Mouse (Mus musculus): ENCODE measurements around the gene Pidd1. TPM values are rescaled to one million over a fixed set of nuclear protein-coding genes. Genes with fewer than 3 reads are reported as not detected.
"Not testable (repeated sequence)": the region's sequence is repeated elsewhere in the genome, so short reads cannot be mapped to it uniquely, and the experiment has no call there.

Gene Pidd1
- total and polyA plus RNA-seq, 3 experiments: 1.4 to 9.2 (median 1.5) TPM

- DNase-seq: peak; percentile 99
Measured at GRCm38 (mm10) chr7:141413809-141414584, 29.8 kb downstream of the Pidd1 start, which contains the start of gene Gatd1. TSS of gene Gatd1 (minus strand) at chr7:141414136.

- no peak for DNase-seq
Measured at GRCm38 (mm10) chr7:141413331-141413730, 30.5 kb downstream of the Pidd1 start.

- DNase-seq: no peak
Measured at GRCm38 (mm10) chr7:141411667-141412066, 32.2 kb downstream of the Pidd1 start.

GRCm38 (mm10) chr7:141410631-141411030 is 33.2 kb downstream of the Pidd1 start:
- DNase-seq: no peak

- peak; percentile 90 for DNase-seq
Measured at GRCm38 (mm10) chr7:141408833-141409232, 35.0 kb downstream of the Pidd1 start.

GRCm38 (mm10) chr7:141407670-141408069 is 36.2 kb downstream of the Pidd1 start:
- not testable (repeated sequence) for DNase-seq

GRCm38 (mm10) chr7:141405466-141405865 is 38.4 kb downstream of the Pidd1 start:
- DNase-seq: no peak

GRCm38 (mm10) chr7:141403305-141403704 is 40.5 kb downstream of the Pidd1 start:
- peak; percentile 79 for DNase-seq

GRCm38 (mm10) chr7:141395348-141395747 is 48.5 kb downstream of the Pidd1 start:
- DNase-seq: peak; percentile 68

GRCm38 (mm10) chr7:141394771-141395170 is 49.1 kb downstream of the Pidd1 start:
- DNase-seq: peak; percentile 69

GRCm38 (mm10) chr7:141394158-141394557 is 49.7 kb downstream of the Pidd1 start:
- peak; percentile 70 for DNase-seq

GRCm38 (mm10) chr7:141392552-141393222 is 51.1 kb downstream of the Pidd1 start:
- DNase-seq: no peak

- DNase-seq: peak; percentile 98
Measured at GRCm38 (mm10) chr7:141391625-141392551, 51.9 kb downstream of the Pidd1 start, which contains the start of gene Taldo1. TSS of gene Taldo1 (plus strand) at chr7:141392199.

- DNase-seq: no peak
Measured at GRCm38 (mm10) chr7:141390326-141391259, 53.2 kb downstream of the Pidd1 start.

GRCm38 (mm10) chr7:141388487-141389109 is 55.2 kb downstream of the Pidd1 start:
- no peak for DNase-seq

Other genes starting within 250 kb of the Pidd1 start
- gene Lrrc56, start 249.9 kb downstream of the Pidd1 start, total RNA-seq (2021): 1 to 10 TPM; 6.3 to 8.0 TPM
- gene Lrrc56, start 249.9 kb downstream of the Pidd1 start, polyA plus RNA-seq (2012; rRNA removed): 8.0 and 8.7 TPM in 2 replicates
- under 1 TPM; 0.17 TPM for gene Lmntd2, start 229.9 kb downstream of the Pidd1 start, total RNA-seq (2021)
- gene Lmntd2, start 229.9 kb downstream of the Pidd1 start, polyA plus RNA-seq (2012; rRNA removed): 0.81 and 1.2 TPM in 2 replicates
- gene Rassf7, start 228.2 kb downstream of the Pidd1 start, total RNA-seq (2021): 1 to 10 TPM; 2.0 to 6.0 TPM
- 14.1 and 18.1 TPM in 2 replicates for gene Rassf7, start 228.2 kb downstream of the Pidd1 start, polyA plus RNA-seq (2012; rRNA removed)
- gene Phrf1, start 215.2 kb downstream of the Pidd1 start, total RNA-seq (2021): 10 to 100 TPM; 61.0 to 64.5 TPM
- 23.5 and 33.7 TPM in 2 replicates for gene Phrf1, start 215.2 kb downstream of the Pidd1 start, polyA plus RNA-seq (2012; rRNA removed)
- 10 to 100 TPM in 1 of 2 experiments, 1 to 10 TPM in 1; 7.4 to 12.2 TPM for gene Irf7, start 177.5 kb downstream of the Pidd1 start, total RNA-seq (2021)
- gene Irf7, start 177.5 kb downstream of the Pidd1 start, polyA plus RNA-seq (2012; rRNA removed): 155 and 171 TPM in 2 replicates
- 10 to 100 TPM in 1 of 2 experiments, 1 to 10 TPM in 1; 1.9 to 17.1 TPM for gene Cdhr5, start 167.2 kb downstream of the Pidd1 start, total RNA-seq (2021)
- gene Cdhr5, start 167.2 kb downstream of the Pidd1 start, polyA plus RNA-seq (2012; rRNA removed): 9.0 and 18.5 TPM in 2 replicates
- gene Sct, start 164.9 kb downstream of the Pidd1 start, total RNA-seq (2021): not detected
- 0.93 and 1.2 TPM in 2 replicates for gene Sct, start 164.9 kb downstream of the Pidd1 start, polyA plus RNA-seq (2012; rRNA removed)
- gene Drd4, start 152.0 kb downstream of the Pidd1 start, total RNA-seq (2021): under 1 TPM in 1 of 2 experiments, not detected in 1; 0.31 TPM
- 0.62 and 12.1 TPM in 2 replicates for gene Drd4, start 152.0 kb downstream of the Pidd1 start, polyA plus RNA-seq (2012; rRNA removed)
- gene Deaf1, start 116.3 kb downstream of the Pidd1 start, total RNA-seq (2021): 10 to 100 TPM; 27.8 to 30.5 TPM
- 18.7 and 34.4 TPM in 2 replicates for gene Deaf1, start 116.3 kb downstream of the Pidd1 start, polyA plus RNA-seq (2012; rRNA removed)
- gene Tmem80, start 116.3 kb downstream of the Pidd1 start, total RNA-seq (2021): 10 to 100 TPM; 26.9 to 34.8 TPM
- 32.7 and 33.5 TPM in 2 replicates for gene Tmem80, start 116.3 kb downstream of the Pidd1 start, polyA plus RNA-seq (2012; rRNA removed)
- 1 to 10 TPM; 2.7 to 3.0 TPM for gene Eps8l2, start 105.1 kb downstream of the Pidd1 start, total RNA-seq (2021)
- 2.6 and 3.8 TPM in 2 replicates for gene Eps8l2, start 105.1 kb downstream of the Pidd1 start, polyA plus RNA-seq (2012; rRNA removed)
- gene Taldo1, start 51.8 kb downstream of the Pidd1 start, total RNA-seq (2021): 100 to 1,000 TPM; 640 to 700 TPM
- 260 and 309 TPM in 2 replicates for gene Taldo1, start 51.8 kb downstream of the Pidd1 start, polyA plus RNA-seq (2012; rRNA removed)
- 10 to 100 TPM; 29.7 to 41.1 TPM for gene Gatd1, start 29.9 kb downstream of the Pidd1 start, total RNA-seq (2021)
- 49.5 and 58.2 TPM in 2 replicates for gene Gatd1, start 29.9 kb downstream of the Pidd1 start, polyA plus RNA-seq (2012; rRNA removed)
- 1 to 10 TPM; 1.6 to 2.8 TPM for gene Cend1, start 14.5 kb downstream of the Pidd1 start, total RNA-seq (2021)
- 1.00 and 1.2 TPM in 2 replicates for gene Cend1, start 14.5 kb downstream of the Pidd1 start, polyA plus RNA-seq (2012; rRNA removed)
- 100 to 1,000 TPM; 125 to 172 TPM for gene Slc25a22, start 6.1 kb downstream of the Pidd1 start, total RNA-seq (2021)
- 234 and 236 TPM in 2 replicates for gene Slc25a22, start 6.1 kb downstream of the Pidd1 start, polyA plus RNA-seq (2012; rRNA removed)
- gene Rplp2, start 3.3 kb upstream of the Pidd1 start, total RNA-seq (2021): 1,000 to 10,000 TPM in 1 of 2 experiments, 100 to 1,000 TPM in 1; 577 to 1,228 TPM
- 207 and 254 TPM in 2 replicates for gene Rplp2, start 3.3 kb upstream of the Pidd1 start, polyA plus RNA-seq (2012; rRNA removed)
- 1,000 to 10,000 TPM in 1 of 2 experiments, 100 to 1,000 TPM in 1; 905 to 1,265 TPM for gene Pnpla2, start 11.2 kb upstream of the Pidd1 start, total RNA-seq (2021)
- gene Pnpla2, start 11.2 kb upstream of the Pidd1 start, polyA plus RNA-seq (2012; rRNA removed): 1,146 and 1,725 TPM in 2 replicates
- 10 to 100 TPM; 10.3 to 12.4 TPM for gene Cracr2b, start 17.1 kb upstream of the Pidd1 start, total RNA-seq (2021)
- gene Cracr2b, start 17.1 kb upstream of the Pidd1 start, polyA plus RNA-seq (2012; rRNA removed): 42.0 and 54.5 TPM in 2 replicates
- 100 to 1,000 TPM; 325 to 452 TPM for gene Cd151, start 23.4 kb upstream of the Pidd1 start, total RNA-seq (2021)
- 899 and 918 TPM in 2 replicates for gene Cd151, start 23.4 kb upstream of the Pidd1 start, polyA plus RNA-seq (2012; rRNA removed)
- gene Polr2l, start 31.1 kb upstream of the Pidd1 start, total RNA-seq (2021): 100 to 1,000 TPM in 1 of 2 experiments, 10 to 100 TPM in 1; 84.4 to 140 TPM
- 68.5 and 71.0 TPM in 2 replicates for gene Polr2l, start 31.1 kb upstream of the Pidd1 start, polyA plus RNA-seq (2012; rRNA removed)
- 100 to 1,000 TPM in 1 of 2 experiments, 10 to 100 TPM in 1; 47.8 to 125 TPM for gene Tspan4, start 31.2 kb upstream of the Pidd1 start, total RNA-seq (2021)
- gene Tspan4, start 31.2 kb upstream of the Pidd1 start, polyA plus RNA-seq (2012; rRNA removed): 227 and 256 TPM in 2 replicates
- 10 to 100 TPM; 50.7 to 69.2 TPM for gene Chid1, start 95.8 kb upstream of the Pidd1 start, total RNA-seq (2021)
- 34.7 and 37.4 TPM in 2 replicates for gene Chid1, start 95.8 kb upstream of the Pidd1 start, polyA plus RNA-seq (2012; rRNA removed)
- gene Ap2a2, start 118.1 kb upstream of the Pidd1 start, total RNA-seq (2021): 10 to 100 TPM; 51.3 to 70.1 TPM
- gene Ap2a2, start 118.1 kb upstream of the Pidd1 start, polyA plus RNA-seq (2012; rRNA removed): 33.8 and 36.4 TPM in 2 replicates
- gene Muc6, start 211.3 kb upstream of the Pidd1 start, total RNA-seq (2021): not detected
- gene Muc6, start 211.3 kb upstream of the Pidd1 start, polyA plus RNA-seq (2012; rRNA removed): 0.01 and 0.09 TPM in 2 replicates
- gene Muc2, start 246.3 kb upstream of the Pidd1 start, total RNA-seq (2021): under 1 TPM; 0.17 to 0.75 TPM
- gene Muc2, start 246.3 kb upstream of the Pidd1 start, polyA plus RNA-seq (2012; rRNA removed): 0.54 and 0.67 TPM in 2 replicates